Mouse (Mus musculus): ENCODE data around the gene Tmem205.

The Tmem205 gene

GRCm38 (mm10) chr9:21916851-21917492 is 10.4 kb downstream of the Tmem205 start:
- DNase-seq, result no peak

GRCm38 (mm10) chr9:21909474-21910223 is 17.7 kb downstream of the Tmem205 start:
- DNase-seq, result no peak

- DNase-seq, result no peak
Measured at GRCm38 (mm10) chr9:21908216-21908615, 19.1 kb downstream of the Tmem205 start.

- no peak for DNase-seq
Measured at GRCm38 (mm10) chr9:21904031-21904430, 23.3 kb downstream of the Tmem205 start.

- peak; percentile 73 for DNase-seq
Measured at GRCm38 (mm10) chr9:21901223-21901820, 26.0 kb downstream of the Tmem205 start.

GRCm38 (mm10) chr9:21889229-21889628 is 38.1 kb downstream of the Tmem205 start:
- no peak for DNase-seq

GRCm38 (mm10) chr9:21876601-21877000 is 50.8 kb downstream of the Tmem205 start:
- DNase-seq, result no peak

- no peak for DNase-seq
Measured at GRCm38 (mm10) chr9:21872204-21872603, 55.2 kb downstream of the Tmem205 start.
